Mouse (Mus musculus) intestine, postnatal 0 days (tissue): ENCODE measurements around the gene Slc22a4. TPM values are rescaled to one million over a fixed set of nuclear protein-coding genes. Genes with fewer than 3 reads are reported as not detected.
A peak's percentile ranks its signal among the peaks of the same experiment; 100 is the strongest.
"Not testable (repeated sequence)": the region's sequence is repeated elsewhere in the genome, so short reads cannot be mapped to it uniquely, and the experiment has no call there.

Experiments used
- ATAC-seq: fragments of 200-750 bp; cut with Nextera tagmentation; 2 replicates; pipeline ENCODE4 v1.8.0; 2017; ENCODE audit warnings: mild to moderate bottlenecking, moderate TSS enrichment, moderate library complexity
- H3K27ac ChIP-seq: fragments of 300-500 bp; sonication (generic); 2 replicates; pipeline ENCODE4 v1.5.1; 2014; ENCODE audit warnings: mild to moderate bottlenecking, low read depth, low read length, moderate library complexity
- H3K27me3 ChIP-seq: fragments of 300-500 bp; sonication (generic); replicated peaks from 2 replicates; pipeline ENCODE4 v1.6.1; 2014; ENCODE audit warnings: low read length, mixed read lengths; ENCODE audit not compliant: control insufficient read depth, insufficient read depth
- H3K36me3 ChIP-seq: fragments of 300-500 bp; sonication (generic); 2 replicates; pipeline ENCODE4 v1.6.1; 2014; ENCODE audit warnings: mild to moderate bottlenecking, moderate library complexity; ENCODE audit not compliant: control insufficient read depth, insufficient read depth
- H3K4me1 ChIP-seq: fragments of 300-500 bp; sonication (generic); replicated peaks from 2 replicates; pipeline ENCODE4 v1.6.1; 2014; ENCODE audit warnings: antibody characterized with exemption, low read length, mixed read lengths; ENCODE audit not compliant: control insufficient read depth, insufficient read depth
- H3K4me2 ChIP-seq: fragments of 300-500 bp; sonication (generic); replicated peaks from 2 replicates; pipeline ENCODE4 v1.6.1; 2014; ENCODE audit warnings: low read depth, mild to moderate bottlenecking, moderate library complexity
- H3K4me3 ChIP-seq: fragments of 300-500 bp; sonication (generic); 2 replicates; pipeline ENCODE4 v1.5.1; 2014; ENCODE audit warnings: low read depth, low read length
- H3K9ac ChIP-seq: fragments of 300-500 bp; sonication (generic); 2 replicates; pipeline ENCODE4 v1.6.1; 2014; ENCODE audit warnings: mild to moderate bottlenecking, low read depth, low read length
- H3K9me3 ChIP-seq: fragments of 300-500 bp; sonication (generic); 2 replicates; pipeline ENCODE4 v1.6.1; 2016; ENCODE audit warnings: mixed run types; ENCODE audit not compliant: control insufficient read depth
- CTCF ChIP-seq: sonication (generic); IDR thresholded peaks from 2 replicates; pipeline ENCODE4 v1.5.1; 2016; ENCODE audit warnings: low read depth, mild to moderate bottlenecking, control low read depth, antibody characterized with exemption, moderate library complexity
- WGBS: fragments of 180-500 bp; shearing (Covaris S2); extraction: QIAGEN DNeasy Blood & Tissue Kit; methylation state at CpG from one replicate; pipeline ENCODE4 v1.1.7; 2014; 5-methylcytosine and 5-hydroxymethylcytosine counted together
- polyA plus RNA-seq: library from polyadenylated mRNA; unstranded; fragments of >200 nt; fragmentation: Nextera tagmentation; extraction: Ambion mirVana; gene quantifications from 2 replicates; pipeline ENCODE4 v1.2.1, GENCODE M21; 2015

Slc22a4 gene
- polyA plus RNA-seq, 1 experiment from 2014 or later: 1.2 TPM

GRCm38 (mm10) chr11:53975559-53975958 lies 52.3 kb downstream of the Slc22a4 start:
- no peak for ATAC-seq
- no peak overlapping the region for H3K4me2 ChIP-seq
- H3K36me3 ChIP-seq: no peaks in the 10 kb centered on the region
- no peak overlapping the region for H3K27ac ChIP-seq
- H3K27me3 ChIP-seq: no peaks in the 10 kb centered on the region
- no peak overlapping the region for H3K9ac ChIP-seq
- no peak overlapping the region for H3K4me3 ChIP-seq
- no peaks in the 10 kb centered on the region for H3K4me1 ChIP-seq
- no peaks in the 10 kb centered on the region for H3K9me3 ChIP-seq
- TF ChIP-seq CTCF: no peak

- peak overlapping the region; percentile 45 for H3K4me2 ChIP-seq
- H3K9ac ChIP-seq: no peak overlapping the region
- H3K9me3 ChIP-seq: no peaks in the 10 kb centered on the region
- ATAC-seq: no peak
- no peaks in the 10 kb centered on the region for H3K27me3 ChIP-seq
- H3K27ac ChIP-seq: no peak overlapping the region; the same call in 1 of the 2 replicates
- WGBS: 22% methylated on average over 3 of the region's 3 CpGs
- H3K4me3 ChIP-seq: no peak overlapping the region
- peak; percentile 69 for TF ChIP-seq CTCF
- H3K36me3 ChIP-seq: peaks cover 20% of the 10 kb centered on the region
- no peaks in the 10 kb centered on the region for H3K4me1 ChIP-seq
These were observed 68.9 kb downstream of the Slc22a4 start for GRCm38 (mm10) chr11:53958984-53959383.

- 41% methylated on average over 4 of the region's 4 CpGs for WGBS
- not testable (repeated sequence) for ATAC-seq, H3K27ac ChIP-seq, H3K9ac ChIP-seq, H3K9me3 ChIP-seq, H3K4me2 ChIP-seq, H3K27me3 ChIP-seq, H3K4me1 ChIP-seq, H3K4me3 ChIP-seq
- peaks cover 20% of the 10 kb centered on the region for H3K36me3 ChIP-seq
- TF ChIP-seq CTCF: peak; percentile 59
These were observed 69.7 kb downstream of the Slc22a4 start for GRCm38 (mm10) chr11:53958176-53958575.

- no peak for ATAC-seq
- Histone ChIP-seq H3K36me3 (peaks cover 24% of the 10 kb centered on the region), H3K27ac (no peak overlapping the region), H3K4me3 (no peak overlapping the region), H3K9me3 (no peaks in the 10 kb centered on the region), H3K4me1 (no peaks in the 10 kb centered on the region), H3K27me3 (no peaks in the 10 kb centered on the region), H3K4me2 (no peak overlapping the region), H3K9ac (no peak overlapping the region)
- no peak for TF ChIP-seq CTCF
- WGBS: 69% methylated on average over 1 of the region's 1 CpGs
These were observed 71.3 kb downstream of the Slc22a4 start for GRCm38 (mm10) chr11:53956636-53957035.

- no peak for ATAC-seq
- H3K9ac ChIP-seq: no peak overlapping the region
- no peaks in the 10 kb centered on the region for H3K4me1 ChIP-seq
- no peak overlapping the region for H3K4me3 ChIP-seq
- 89% methylated on average over 3 of the region's 3 CpGs for WGBS
- H3K27me3 ChIP-seq: no peaks in the 10 kb centered on the region
- H3K36me3 ChIP-seq: peaks cover 29% of the 10 kb centered on the region
- no peak overlapping the region for H3K4me2 ChIP-seq
- H3K9me3 ChIP-seq: no peaks in the 10 kb centered on the region
- H3K27ac ChIP-seq: no peak overlapping the region
- TF ChIP-seq CTCF: no peak
These were observed 73.2 kb downstream of the Slc22a4 start for GRCm38 (mm10) chr11:53954653-53955052.

GRCm38 (mm10) chr11:53950133-53950532 lies 77.8 kb downstream of the Slc22a4 start:
- not testable (repeated sequence) for H3K4me2 ChIP-seq, ATAC-seq, H3K27me3 ChIP-seq, H3K27ac ChIP-seq, H3K4me1 ChIP-seq, H3K9ac ChIP-seq, H3K9me3 ChIP-seq, H3K4me3 ChIP-seq
- no CpG with 5 or more reads among the region's 3 CpGs for WGBS
- peaks cover 14% of the 10 kb centered on the region; the same call in 1 of the 2 replicates for H3K36me3 ChIP-seq

Other genes starting within 250 kb of the Slc22a4 start
- 6.5 and 8.0 TPM in 2 replicates for gene Gm12216, start 168.8 kb downstream of the Slc22a4 start, polyA plus RNA-seq
- gene Slc22a5, start 136.4 kb downstream of the Slc22a4 start, polyA plus RNA-seq: 40.5 and 40.8 TPM in 2 replicates
- gene Slc22a21, start 47.8 kb downstream of the Slc22a4 start, polyA plus RNA-seq: 6.8 and 8.8 TPM in 2 replicates
- gene Pdlim4, start 40.9 kb upstream of the Slc22a4 start, polyA plus RNA-seq: 21.0 and 22.6 TPM in 2 replicates
- 6.9 and 8.3 TPM in 2 replicates for gene P4ha2, start 72.0 kb upstream of the Slc22a4 start, polyA plus RNA-seq
- gene Csf2, start 221.6 kb upstream of the Slc22a4 start, polyA plus RNA-seq: 0.71 and 1.3 TPM in 2 replicates
- gene Il3, start 239.2 kb upstream of the Slc22a4 start, polyA plus RNA-seq: not detected in 2 replicates